Mouse (Mus musculus): ENCODE measurements around the gene Tmcc1.
"Not testable (repeated sequence)": the region's sequence is repeated elsewhere in the genome, so short reads cannot be mapped to it uniquely, and the experiment has no call there.

Tmcc1 gene

DNA sequence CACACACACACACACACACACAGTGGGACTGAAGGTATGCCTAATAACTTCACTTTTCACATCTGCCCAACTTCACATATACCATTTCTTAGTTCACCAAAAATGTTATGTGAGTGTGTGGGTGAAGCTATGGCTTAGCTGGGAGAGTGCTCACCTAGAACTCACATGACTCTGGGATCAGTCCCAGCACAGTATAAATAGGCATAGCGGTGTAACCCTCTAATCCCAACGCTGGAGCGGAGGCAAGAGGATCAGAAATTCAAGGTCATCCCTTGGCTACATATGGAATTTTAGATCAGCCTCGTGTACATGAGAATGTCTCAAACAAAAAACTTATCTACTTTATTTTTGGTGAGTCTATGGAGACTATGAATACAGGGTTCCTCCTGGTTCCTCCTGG, 119.7 kb downstream of the Tmcc1 start:
- no peak for DNase-seq

DNA sequence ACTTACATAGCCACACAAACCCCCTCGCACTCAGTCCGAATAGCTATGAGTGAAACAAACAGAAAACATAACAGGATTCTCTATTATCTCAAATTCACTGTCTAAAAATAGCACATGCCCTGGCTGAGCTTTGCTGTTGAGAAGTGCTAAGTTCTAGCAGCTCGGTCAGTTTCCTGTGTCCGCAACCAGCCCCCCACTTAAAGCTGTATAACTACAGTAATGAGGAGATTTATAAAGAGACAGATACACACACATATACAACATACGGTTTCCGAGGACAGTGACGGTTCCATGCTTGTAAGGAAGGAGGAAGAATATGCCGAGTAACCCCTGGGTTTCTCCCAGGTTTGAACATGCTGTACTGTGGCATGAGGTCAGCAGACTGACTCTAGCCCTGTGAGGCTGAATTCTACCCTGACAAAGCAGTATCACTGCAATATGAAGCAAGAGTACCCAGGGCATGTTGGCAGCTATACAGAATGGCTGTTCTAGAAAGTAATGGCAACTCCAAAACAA, 120.5 kb downstream of the Tmcc1 start:
- DNase-seq = peak; percentile 56

DNA sequence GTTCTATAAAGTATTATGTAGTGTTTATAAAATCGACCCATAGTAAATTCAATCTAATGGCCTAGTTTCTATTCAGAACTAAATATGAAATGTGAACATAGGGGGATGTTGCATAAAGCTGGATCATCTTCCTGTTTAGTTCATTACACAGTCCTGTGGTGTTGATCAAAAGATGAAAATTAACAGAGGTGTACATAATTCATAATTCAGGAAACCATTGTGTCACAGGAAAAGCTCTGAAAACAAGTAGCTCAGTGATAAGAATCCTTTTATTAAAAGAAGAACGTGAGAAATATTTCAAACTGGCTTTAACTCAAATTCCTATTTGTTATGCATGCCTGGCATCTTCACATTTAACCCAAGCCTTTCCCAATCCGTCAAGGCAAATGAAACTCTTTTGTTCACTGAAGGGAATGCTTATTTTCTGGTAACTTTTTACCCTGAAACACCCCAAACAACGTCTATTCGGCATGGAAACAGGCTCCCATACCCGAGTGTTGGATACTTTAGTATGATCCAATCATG, 121.0 kb downstream of the Tmcc1 start:
- DNase-seq = no peak

DNA sequence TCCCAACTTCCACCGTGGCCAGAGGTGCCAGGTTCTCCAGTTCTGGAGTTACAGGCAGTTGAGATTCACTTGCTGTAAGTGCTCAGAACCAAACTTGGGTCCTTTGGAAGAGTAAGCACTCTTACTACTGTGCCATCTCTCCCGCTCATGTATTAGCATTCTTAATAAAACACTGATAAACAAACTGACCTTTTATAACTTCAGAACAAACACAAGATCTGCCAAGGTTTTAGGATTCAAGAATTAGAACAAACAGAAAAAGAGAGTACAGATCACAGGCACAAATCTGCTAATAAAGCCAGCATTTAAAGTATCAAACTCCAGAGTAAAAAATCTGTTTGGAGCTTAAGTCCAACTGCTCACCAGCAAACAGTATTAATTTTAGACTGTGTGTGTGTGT, 121.5 kb downstream of the Tmcc1 start:
- no peak for DNase-seq

DNA sequence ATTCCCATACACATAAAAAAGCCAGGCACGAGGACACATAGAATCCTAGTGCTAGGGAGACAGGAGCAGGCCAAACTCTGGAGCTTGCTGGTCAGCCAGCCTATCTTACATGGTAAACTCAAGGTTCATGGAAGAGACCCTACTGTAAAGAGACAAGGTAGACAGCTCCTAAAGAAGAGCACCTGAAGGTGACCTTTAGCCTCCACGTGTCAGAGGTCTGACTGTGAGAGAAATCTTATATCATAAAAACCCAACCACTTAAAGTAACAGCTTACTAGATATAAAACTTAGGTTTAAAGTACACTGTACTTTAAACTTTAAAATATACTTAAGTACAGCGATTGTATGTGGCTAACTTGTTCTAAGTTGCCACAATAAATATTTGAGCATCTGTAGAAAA, 122.7 kb downstream of the Tmcc1 start:
- no peak for DNase-seq

DNA sequence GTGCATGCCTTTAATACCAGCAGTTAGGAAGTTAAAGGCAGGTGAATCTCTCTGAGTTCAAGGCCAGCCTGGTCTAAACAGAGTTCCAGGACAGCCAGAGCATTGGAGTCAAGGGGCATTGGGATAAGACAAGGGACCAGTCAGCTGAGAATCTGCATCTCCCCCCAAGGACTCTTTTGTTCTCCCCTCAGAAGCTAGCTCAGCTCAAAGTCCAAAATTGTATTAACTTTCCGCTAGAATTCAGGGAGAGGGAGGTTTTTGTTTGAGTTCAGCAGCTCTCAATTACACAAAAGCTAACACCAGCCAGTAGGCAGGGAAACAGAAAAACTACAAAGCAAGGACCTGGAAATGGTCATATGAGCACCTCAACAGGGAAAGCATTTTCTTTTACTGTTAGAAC, 129.8 kb downstream of the Tmcc1 start:
- DNase-seq = no peak

DNA sequence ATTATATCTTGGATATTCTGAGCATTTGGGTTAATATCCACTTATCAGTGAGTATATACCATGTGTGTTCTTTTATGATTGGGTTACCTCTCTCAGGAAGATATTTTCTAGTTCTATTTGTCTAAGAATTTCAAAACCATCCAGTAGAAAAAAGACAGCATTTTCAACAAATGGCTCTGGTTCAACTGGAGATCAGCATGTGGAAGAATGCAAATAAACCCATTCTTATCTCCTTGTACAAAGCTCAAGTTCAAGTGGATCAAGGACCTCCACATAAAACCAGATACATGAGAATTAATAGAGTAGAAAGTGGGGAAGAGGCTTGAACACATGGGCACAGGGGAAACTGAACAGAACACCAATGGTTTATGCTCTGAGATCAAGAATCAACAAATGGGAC, 133.7 kb downstream of the Tmcc1 start:
- not testable (repeated sequence) for DNase-seq

DNA sequence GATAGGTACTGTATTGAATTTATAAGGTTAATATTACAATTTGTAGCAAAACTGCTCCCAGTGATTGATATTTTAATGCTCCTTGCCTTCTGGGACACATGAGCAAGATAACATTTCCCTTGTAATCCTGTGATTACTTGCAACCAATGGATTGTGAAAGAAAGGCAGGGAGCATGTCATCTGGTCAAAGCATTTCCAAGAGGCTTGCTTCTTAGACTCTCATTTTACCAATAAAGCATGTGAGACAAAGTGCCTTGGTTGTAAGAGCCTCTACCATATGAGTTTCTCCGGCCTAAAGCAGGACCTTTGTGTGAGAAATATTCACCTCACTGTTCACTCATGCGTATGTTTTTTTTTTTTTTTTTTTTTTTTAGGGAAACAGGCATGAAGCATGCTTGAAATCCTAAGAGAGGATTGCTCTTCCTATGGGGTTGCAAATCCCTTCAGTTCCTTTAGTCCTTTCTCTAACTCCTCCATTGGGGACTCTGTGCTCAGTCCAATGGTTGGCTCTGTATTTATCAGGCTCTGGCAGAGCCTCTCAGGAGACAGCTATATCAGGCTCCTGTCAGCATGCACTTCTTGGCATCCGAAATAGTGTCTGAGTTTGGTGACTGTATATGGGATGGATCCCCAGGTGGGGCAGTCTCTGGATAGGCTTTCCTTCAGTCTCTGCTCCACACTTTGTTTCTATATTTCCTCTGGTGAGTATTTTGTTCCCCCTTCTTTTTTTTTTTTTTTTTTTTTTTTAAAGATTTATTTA, 134.6 kb downstream of the Tmcc1 start:
- DNase-seq = no peak

DNA sequence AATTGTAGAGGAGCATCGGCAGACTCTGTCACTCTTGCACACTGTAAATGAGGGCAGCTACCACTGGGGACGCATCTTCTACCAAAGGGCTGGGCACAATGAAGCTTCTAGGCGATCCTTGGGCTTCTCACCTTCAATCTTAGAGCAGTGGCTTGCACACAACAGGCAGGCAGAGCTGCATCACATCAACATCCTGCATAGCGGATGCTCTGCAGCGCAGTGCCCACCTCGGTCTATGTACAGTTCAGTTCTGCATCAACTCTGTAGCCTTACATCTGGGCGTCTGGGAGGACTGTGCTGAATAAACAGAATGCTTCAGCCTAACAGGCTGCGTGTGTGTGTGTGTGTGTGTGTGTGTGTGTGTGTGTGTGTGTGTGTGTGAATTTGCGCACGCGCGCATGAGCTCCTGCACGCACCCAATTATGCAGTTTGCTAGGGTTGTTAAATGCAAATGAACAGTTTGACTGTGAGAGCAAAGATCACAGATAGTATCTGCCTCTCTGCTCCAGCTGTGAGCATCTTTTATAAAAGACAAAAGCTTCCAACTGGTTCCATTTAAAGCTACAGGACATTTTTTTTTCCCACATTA, 136.5 kb downstream of the Tmcc1 start:
- peak; percentile 48 for DNase-seq

DNA sequence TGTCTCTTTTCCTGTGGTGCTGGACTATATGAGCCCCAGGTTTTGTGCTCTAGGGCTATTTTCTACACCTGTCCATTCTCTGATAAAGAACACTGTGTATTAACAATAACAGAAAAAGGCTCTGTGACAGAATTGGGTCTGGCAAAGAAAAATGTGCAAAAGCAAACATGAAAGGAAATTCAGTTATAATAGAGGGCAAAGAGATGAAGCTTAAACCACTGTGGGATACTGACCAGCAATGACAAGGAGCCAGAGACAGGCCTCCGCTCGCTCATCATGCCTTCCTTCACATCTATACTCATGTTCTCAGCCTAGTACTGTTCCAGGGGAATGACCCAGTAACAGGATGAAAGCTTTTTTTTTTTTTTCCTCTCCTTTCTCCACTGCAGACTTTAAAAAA, 137.5 kb downstream of the Tmcc1 start:
- no peak for DNase-seq

DNA sequence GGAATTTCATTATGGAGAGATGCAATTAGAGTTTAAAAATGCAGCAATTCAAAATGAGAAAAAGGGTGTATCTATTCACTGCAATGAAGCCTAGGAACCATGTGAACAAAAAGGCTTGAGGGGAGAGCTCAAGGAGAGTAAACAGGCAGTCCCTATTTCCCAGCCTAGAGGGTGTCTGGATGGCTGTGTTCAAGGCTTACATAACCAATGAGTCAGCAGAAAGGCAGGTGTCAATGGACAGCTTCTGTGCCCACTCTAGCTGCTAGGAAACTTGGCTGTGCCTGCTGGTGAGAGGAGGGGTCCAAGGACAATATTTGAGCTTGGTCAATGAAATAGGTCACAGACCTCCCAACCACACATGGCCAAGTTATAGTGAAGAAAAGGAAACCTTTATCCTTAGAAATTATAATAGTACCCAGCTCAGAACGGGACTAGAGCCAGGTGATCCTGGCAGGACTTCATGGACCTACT, 138.2 kb downstream of the Tmcc1 start:
- no peak for DNase-seq

DNA sequence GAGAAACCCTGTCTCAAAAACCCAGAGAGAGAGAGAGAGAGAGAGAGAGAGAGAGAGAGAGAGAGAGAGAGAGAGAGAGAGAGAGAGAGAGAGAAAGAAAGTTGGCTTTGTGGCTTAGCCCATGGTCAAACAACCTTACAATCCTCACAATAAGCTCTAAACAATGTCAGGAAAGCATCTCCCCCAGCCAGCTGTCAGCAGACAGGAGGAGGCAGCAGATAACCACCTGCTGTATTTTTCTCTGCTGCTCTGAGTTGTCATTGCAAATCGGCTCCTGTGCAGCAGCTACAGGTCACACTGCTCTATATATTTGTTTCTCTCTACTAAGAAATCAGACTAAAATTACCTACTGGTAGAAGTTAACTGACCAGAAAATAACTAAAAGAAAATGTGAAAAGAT, 145.4 kb downstream of the Tmcc1 start:
- DNase-seq = no peak

DNA sequence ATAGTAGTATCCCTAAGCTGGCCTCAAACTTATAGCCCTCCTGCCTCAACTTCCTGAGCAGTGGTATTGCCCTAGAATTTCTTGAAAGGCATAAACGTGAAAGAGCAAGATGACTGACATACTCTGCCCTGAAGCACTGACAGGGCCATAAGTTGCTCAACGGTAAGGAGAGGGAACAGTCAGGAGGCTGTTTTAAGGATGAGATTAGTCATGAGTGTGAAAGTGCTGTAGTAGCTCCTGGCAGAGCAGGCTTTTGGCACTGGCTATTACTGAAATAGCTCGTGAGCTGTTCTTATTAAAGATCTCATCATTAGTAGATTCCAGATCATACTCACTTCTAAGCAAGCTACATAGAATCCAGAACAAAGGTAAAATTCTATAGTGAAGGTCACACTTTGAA, 145.9 kb downstream of the Tmcc1 start:
- DNase-seq = no peak

DNA sequence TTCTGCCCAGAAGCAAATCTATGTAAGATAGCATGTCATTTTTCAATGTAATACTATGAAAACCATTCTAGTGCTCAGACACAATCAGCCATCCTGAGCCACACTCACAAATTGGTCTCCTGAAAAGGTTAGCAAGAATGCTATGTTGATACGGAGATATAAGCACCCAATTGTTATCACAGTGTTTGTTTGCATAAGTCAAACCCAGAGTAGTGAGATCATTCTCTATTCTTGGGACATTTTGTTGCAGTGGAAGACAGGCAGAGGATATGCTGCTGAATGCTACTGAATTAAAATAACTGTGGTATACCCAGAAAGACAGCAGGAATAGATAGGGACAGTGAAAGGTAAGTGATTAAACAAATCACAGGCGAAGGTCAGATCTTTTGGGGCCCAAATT, 149.2 kb downstream of the Tmcc1 start:
- DNase-seq = no peak

DNA sequence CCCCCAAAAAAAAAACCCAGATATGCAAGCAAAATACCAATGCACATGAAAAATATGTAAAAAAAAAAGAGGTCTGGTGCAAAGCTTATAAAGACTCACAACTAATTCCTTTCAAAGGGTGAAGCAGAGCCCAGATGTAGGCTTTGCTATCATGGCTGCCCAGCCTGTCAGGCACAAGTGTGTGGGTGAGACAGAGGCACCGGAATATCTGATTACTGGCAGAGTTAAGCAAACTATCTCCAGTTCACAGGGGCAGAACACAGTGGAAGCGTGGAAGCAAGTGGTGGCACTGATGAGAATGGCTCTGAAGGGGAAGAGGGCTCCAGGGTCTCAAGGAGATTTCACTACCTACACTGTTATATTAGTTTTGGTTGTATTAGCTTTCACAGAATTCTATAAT, 155.1 kb downstream of the Tmcc1 start:
- no peak for DNase-seq

DNA sequence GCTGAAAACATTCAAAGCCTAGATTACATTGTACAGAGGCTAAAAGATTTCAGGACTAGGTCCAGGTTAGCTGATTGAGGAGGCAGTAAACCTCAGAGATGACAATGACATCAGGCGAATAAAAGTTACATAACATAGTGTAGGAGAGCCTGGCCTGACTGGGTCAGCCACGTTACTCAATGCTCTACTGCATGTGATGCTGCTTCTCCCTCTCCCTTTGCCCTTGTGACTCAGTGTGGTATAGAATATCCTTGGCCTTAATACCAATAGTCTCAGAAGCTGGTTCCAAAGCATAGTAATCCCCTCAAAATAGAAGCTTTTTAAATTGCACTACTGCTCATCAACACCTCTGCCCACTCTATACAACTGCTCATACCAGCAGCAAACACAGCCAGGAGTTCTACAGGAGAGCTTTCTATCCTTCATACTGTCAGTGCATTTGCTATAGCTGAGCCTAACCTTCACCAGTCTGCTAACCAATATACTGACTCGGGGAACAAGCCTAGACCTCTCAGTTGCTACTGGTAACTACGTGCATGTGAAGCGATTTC, 155.9 kb downstream of the Tmcc1 start:
- DNase-seq = no peak

DNA sequence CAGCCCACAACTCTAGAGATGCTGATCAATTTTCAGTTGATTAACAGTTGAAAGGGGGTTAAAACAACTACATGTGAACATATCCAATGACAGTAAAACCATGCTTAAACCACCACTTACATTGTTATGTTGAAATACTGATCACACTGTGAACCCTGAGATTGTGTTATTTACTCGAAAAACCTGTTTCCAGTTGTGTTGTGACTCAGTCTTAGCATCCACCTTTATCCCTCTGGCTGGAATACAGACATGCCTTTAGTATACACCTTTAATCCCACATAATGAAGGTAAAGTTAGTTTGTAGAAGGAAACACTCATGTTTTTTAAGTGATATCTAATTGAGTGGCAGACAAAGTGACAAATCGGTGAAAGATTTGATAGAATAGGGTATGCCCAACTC, 156.7 kb downstream of the Tmcc1 start:
- DNase-seq = no peak

DNA sequence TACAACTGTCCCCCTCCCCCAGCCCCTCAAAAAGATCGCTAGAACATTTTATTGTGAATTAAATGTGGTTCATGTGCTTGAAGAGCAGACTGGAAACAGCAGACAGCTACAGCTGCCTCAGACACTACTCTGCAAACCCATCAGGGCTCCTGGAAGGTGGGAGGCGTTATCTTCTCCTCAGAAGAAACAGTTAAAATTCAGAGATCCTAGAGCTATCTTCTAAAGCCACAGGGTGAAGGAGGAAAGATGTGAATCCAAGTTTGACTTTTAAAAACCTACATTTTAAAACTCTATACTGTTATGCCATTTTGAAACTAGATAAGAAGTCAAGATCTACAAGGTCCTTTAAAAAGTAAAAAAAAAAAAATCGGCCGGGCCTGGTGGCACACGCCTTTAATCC, 162.2 kb downstream of the Tmcc1 start:
- no peak for DNase-seq

DNA sequence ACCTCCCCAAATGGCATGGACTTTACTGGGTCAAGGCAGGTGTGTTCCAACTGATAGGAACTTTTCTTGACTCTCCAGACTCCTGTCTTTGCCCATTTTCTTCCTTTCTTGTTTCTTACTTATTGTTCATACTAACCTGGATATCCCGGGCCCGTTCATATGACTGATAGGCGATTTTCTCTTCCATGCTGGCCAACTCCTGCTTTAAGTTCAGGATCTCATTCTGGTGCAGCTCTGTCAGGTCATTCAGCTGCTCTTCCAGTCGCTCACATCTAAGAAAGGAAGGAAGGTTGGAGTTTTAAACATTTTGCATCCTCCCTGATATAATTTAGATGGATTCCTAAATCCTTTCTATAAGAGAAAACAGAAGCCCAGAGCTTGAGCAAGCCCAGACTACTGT, 168.6 kb downstream of the Tmcc1 start:
- no peak for DNase-seq

DNA sequence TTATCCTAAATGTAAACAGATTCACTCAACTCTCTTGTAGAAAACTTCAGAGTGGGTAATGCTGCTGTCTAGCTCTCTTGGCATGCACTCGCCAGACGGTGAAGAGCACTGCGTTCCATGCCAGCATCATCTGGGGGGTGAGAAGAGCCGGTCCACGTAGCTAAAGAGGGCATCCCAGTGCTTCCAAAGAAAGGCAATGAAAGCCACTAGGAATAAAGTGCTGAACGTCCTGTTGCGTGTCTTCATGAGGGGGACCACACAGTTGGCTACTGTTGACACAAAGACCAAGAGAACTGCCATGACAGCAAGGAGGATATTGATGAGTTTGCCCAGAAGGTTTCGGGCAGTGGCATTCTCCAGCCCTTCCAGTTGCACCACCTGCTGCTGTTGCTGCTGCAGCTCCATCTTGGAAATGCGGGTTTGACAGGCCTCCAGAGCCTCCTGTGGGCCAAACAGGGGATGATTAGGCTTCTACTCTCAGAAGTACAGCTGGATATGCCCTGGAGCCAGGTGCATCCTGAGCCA, 171.3 kb downstream of the Tmcc1 start:
- DNase-seq = no peak

DNA sequence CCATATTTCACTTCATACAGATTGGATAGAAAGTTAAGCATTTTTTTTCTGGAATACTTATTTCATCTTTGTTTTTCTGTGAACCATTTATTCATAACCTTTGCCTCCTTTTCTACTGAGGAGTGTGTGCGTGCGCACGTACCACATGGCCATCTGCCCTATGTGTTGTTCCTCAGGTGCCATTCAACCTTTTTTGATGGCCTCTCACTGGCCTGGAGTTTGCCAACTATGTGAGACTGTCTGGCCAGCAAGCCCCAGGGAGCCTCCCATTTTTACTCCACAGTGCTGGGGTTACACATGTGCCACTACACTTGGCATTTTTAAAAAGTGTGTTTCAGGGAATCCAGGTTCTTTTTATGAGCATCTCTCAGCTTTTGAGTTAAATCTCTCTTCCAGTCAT, 177.4 kb downstream of the Tmcc1 start:
- no peak for DNase-seq

DNA sequence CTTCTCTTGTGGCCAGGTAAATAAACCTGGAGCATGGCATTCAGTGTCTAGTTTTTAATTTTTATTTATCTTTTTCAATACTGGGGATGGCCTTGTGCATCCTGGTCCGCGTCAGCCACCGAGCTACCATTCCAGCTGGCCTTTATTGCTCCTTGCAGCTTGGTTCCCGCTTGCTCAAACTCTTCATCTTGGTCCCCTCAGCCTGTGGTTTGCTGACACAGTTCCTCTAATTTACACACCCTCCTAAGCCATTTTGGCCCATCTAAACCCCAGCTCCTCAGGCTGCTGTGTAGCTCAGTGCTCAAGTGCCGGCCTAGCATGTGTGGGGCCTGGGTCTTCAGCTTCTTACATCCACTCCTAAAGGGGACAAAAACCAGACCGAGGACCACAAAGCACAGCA, 179.2 kb downstream of the Tmcc1 start:
- DNase-seq = no peak

DNA sequence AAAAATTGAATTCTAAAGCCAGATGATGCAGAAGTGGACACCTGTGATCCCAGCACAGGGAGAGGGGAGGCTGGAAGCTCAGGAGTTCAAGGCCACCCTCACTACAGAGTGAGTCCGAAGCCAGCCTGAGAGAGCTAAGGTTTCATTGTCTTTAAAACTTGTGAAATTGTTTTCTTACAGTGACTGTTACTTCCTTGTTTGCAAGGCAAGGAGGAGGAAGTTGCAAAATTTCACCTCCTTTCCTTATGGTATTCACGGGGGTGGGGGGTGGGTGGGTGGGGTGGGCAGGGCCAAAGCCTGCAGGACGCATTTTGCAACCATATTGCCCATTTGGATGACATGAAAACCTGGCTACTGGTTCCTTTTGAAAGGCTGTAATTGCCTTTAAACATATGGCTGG, 179.6 kb downstream of the Tmcc1 start:
- DNase-seq = no peak

DNA sequence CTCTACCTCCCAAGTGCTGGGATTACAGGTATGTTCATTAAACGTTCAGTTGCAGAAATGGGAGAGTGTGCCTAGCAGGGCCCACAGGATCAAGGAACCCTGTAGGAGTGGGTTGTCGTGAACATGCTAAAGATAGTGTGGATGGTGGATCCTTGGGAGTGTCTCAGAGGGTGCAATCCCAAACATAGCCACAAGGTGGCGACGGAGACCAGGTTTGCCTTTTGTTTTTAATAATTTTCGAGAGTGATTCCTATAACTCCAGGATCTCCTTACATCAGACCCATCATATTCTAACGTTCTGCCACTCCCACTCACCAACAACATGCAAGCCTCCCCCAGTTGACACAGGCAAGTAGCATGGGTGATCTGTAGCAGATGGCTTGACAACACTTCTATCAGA, 182.7 kb downstream of the Tmcc1 start:
- peak; percentile 89 for DNase-seq
